Mouse (Mus musculus): Measurements from ENCODE around the gene Slc4a1.

Gene Slc4a1

DNA sequence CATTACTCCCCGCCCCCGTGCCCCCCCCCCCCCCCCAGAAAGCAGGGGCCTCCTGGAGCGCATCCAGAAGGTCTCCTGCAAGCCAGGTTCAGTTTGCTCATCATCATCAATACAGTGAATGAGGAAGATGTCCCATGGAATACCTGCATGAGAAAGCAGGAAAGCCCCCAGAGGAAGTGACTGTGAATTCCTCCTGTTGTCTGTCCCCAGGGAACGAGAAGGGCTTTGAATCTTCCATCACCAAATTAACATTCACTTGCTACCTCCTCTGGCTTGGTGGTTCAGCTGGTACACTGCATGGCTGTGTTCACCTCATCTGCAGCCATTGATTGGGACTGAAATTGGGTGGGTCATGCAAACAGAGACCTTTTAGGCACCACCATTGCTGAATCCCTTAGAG lies 19.1 kb upstream of the Slc4a1 start:
- TF ChIP-seq GATA4 (IDR thresholded peaks at IDR 0.05; ENCODE audit: insufficient replicate concordance, low read length) = no peak

DNA sequence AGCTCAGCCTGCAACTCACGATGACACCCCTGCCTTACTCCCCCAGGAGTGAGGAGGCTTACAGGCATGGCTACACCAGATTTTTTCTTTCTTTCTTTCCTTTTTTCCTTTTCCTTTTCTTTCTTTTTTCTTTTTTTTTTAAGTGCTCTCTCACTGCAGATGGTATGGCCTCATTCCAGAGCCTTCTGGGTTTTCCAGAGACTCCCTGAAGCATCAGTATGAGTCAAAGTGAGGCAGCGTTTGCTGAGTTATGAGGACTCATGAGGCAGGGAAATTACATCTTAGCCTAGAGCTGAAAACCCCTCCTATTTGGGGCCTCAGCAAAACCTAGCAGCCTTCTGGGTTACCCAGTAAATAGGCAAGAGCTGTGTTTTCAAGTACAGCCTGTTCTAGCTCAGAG lies 18.4 kb upstream of the Slc4a1 start:
- no peak for TF ChIP-seq GATA4 (IDR thresholded peaks at IDR 0.05; ENCODE audit: insufficient replicate concordance, low read length)

DNA sequence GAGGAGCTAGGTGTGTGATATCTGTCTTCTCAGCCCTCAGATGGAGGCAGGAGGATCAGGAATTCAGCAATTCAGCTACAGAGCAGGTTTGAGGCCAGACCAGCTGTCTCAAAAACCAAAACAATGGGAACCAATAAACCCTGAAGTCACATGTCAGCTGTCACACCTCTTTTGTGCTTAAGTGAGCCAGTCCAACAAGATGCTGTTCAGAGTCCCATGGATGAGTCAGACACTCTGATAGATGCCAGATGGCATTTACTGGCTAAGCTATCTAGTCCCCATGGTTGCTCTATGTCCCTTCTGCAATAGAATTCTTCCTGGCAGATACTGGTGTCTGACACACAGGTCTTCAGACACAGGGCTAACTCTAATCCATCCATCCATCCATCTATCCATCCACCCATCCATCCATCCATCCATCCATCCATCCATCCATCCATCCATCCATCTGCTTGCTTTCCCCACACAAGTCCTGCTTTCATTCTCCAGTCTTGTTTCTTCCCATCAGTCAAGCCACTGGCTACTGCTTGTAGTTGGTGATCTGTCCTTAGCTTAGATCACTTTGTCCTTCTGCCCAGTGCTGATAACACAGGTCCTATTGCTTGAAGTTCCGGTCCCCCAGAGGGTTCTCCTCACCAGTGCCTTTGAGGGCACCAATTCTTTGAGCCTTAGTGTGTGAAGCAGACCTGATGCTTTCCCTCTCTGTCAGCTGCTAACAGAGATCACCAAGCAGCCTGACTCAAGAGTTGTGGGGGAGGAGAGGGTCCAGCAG lies 17.5 kb upstream of the Slc4a1 start:
- TF ChIP-seq GATA4 (IDR thresholded peaks at IDR 0.05; ENCODE audit: insufficient replicate concordance, low read length) = no peak

DNA sequence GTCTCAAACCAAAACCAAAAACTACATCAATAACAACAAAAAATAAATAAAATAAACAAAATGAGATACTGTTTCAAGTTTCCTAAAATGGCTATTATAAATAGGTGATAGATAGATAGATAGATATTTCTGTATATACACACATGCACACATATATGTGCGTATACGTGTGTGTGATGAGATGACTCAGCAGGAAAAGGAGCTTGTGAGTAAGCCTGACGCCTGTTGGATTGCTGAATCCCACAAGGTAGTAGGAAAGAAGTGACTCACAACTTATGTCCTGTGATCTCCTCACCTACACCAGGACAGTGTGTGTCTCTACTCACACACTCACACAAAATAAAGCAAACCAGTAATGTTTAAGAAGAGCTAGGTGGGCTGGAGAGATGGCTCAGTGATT lies 16.8 kb upstream of the Slc4a1 start:
- no peak for TF ChIP-seq GATA4 (IDR thresholded peaks at IDR 0.05; ENCODE audit: insufficient replicate concordance, low read length)

DNA sequence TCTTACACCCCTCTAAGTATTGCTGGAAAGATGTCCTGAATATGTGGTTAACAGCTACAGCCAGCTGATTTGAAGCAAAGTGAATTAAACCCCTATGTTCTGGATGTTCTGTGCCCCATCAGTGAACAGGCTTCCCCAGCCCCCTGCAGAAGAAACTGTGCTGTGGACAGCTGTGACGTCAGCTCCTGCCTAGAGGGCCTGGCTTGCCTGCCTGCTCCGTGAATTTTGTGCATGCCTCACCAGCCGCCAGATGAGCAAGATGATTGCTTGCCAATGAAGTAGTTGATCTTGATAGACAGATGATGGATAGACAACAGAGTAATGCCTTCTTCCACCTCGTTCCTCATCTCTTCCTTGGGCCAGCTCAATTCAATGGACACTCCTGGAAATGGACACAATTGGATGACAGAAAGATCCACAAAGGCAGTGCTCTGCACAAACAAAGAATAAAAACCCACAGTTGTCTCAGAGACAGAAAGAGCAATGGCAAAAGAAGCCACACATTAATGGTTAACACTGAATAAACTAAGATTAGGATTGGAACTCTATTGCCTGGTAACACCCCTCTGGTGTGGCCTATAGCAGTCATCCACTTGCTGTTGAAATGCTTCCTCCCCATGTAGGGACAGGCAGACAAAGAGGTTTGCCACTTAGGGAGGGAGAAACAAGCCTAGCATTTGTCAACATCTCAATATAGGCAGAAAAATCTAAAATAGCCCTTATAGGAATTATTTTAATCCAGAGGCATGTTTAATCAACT lies 15.5 kb upstream of the Slc4a1 start:
- no peak; the same call in 1 of the 2 replicates for TF ChIP-seq GATA4 (IDR thresholded peaks at IDR 0.05; ENCODE audit: insufficient replicate concordance, low read length)

DNA sequence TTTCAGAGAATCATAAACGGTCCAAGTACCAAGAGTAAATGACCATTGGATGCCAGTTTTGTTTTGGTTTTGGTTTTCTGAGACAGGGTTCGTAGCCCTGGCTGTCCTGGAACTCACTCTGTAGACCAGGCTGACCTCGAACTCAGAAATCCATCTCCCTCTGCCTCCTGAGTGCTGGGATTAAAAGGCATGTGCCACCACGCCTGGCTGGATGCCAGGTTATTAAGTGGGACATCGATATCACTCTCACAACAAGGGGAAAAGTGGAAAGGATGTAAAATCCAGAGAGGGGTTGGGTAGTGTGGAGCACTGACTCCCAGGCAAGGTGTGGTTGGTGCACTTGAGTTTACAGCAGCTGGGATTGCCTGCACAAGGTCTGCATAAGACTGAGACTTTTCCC lies 14.1 kb upstream of the Slc4a1 start:
- no peak for TF ChIP-seq GATA4 (IDR thresholded peaks at IDR 0.05; ENCODE audit: insufficient replicate concordance, low read length)

DNA sequence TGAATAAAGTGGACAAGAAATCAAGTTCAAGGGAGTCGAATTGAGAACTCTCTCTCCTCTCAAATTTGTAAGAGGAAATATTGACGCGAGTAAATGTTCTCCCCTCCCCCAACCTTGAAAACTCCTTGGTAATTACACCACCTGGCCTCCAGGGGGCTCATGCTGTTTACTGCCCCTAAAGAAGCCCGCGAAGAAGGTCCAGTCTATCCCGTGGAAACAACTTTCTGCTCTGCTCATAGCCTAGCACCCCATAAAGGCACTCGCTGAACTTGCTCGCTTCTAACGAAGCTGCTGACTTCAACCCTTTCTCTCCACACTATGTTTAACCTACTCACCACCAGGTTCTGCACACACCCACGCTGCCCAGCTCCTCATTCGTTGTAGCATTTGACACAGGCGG lies 11.2 kb upstream of the Slc4a1 start:
- TF ChIP-seq GATA4 (IDR thresholded peaks at IDR 0.05; ENCODE audit: insufficient replicate concordance, low read length) = no peak

DNA sequence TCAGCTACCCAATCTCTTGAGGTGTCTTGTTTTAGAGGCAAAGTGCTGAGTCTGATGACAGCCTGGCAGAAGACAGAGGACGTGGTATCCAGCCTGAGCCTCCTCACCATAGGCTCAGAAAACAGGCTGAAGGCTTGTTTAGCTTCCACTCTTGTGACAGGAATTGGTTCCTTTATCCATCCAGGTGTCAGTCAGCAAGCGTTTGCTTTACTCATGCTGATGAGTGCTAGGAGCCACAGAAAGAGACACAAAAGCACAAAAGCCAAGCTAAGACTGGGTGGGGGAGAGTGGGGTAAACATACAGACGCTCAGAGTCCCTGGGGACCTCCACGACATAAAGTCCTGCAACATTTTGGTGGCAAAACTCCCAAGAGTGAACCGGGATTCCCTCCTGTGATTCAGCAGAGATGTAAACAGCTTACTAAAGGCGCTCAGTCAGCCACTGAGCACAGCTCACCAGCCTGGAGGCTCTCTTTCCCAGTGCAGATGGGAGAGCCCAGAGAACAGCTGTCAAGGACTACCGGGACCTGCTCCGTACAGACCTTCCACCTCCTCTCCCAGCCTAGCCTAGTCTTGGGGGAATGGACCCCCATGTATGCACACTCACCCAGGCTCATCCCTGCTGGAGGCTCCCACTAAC lies 10.3 kb upstream of the Slc4a1 start:
- no peak for TF ChIP-seq GATA4 (IDR thresholded peaks at IDR 0.05; ENCODE audit: insufficient replicate concordance, low read length)

DNA sequence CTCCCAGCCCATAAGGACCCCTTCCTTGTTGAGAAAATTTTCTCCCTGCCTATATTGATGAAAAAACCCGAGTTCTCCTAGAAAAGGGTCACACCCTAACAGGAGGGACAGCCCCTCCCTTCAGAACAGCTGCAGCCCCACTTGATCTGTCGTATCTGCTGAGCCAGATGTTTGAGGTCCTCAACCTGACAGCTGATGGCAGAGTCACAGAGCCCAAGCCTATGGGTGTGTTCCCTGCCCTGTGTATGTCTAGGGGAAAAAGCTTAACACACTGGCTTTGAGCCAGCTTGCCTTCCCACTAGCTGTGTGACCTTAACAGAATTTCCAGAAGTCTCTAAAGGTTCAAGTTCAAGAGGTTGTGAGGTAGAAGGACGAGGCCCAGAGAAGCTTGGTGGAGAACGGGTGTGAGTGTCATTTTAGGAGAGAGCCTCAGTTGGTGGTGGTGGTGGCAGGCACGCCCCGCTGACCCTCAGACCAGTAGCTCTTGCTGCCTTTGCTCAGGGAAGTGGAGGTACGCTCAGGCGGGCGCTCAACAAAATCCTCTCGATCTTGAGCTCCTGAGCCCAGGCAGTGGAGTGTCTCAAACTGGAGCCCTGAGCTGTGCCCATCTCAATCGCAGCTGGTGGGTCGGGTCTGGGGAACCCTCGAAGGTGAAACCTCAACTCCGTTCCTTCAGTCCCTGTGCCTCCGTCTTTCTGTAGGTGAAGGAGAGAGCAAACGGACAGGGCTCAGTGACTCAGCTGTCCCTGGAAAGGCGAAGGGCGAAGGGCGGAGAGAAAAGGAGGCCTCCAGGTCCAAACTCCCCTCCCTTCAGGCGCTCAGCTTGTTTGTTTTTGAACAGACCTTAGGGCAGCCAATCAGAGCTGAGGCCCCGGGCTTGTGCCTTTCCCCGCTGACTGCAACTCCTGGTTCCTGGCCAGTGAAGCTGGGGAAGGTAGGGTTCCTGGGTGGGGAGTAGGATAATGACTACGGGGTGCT lies 9.5 kb upstream of the Slc4a1 start:
- TF ChIP-seq GATA4 (IDR thresholded peaks at IDR 0.05; ENCODE audit: insufficient replicate concordance, low read length) = no peak

DNA sequence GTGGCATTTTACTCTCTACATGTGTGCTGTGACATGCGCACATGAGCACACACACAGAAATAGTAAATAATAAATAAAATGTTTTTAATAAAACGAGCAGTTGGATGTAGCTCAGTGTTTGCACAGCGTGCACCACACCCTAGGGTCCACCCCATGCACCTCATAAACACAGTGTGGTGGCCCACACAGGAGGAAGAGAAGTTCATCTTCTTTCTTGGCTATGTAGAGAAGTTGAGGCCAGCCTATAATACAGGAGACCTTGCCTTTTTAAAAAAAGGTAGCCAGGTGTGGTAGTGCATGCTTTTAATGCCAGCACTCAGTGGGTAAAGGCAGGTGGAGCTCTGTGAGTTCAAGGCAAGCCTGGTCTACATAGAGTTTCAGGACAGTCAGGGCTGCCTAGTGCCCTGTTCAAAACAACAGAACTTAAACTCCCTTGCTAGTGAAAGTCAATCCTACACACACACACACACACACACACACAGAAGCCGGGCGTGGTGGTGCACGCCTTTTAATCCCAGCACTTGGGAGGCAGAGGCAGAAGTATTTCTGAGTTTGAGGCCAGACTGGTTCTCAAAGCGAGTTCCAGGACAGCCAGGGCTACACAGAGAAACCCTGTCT lies 8.2 kb upstream of the Slc4a1 start:
- no peak for TF ChIP-seq GATA4 (IDR thresholded peaks at IDR 0.05; ENCODE audit: insufficient replicate concordance, low read length)

DNA sequence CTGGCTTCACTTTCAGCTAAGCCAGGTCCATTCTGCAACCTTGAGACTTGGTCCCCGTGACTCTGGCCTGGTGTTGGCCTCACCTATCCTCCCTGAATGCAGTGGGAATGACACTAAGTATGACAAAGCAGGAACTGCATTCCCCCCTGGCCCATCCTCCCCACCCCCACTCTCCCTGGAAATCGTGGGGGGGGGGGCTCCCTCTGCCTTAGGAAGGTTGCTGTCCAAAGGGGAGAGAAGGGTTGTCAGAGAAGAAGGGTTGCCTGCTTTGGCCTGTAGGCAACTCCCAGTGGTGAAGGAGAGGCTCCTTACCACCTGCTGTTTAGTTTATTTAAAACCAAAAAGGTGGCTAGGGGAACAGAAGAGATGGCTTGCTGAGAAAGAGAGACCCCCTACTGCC lies 7.6 kb upstream of the Slc4a1 start:
- TF ChIP-seq GATA4 (IDR thresholded peaks at IDR 0.05; ENCODE audit: insufficient replicate concordance, low read length) = no peak

DNA sequence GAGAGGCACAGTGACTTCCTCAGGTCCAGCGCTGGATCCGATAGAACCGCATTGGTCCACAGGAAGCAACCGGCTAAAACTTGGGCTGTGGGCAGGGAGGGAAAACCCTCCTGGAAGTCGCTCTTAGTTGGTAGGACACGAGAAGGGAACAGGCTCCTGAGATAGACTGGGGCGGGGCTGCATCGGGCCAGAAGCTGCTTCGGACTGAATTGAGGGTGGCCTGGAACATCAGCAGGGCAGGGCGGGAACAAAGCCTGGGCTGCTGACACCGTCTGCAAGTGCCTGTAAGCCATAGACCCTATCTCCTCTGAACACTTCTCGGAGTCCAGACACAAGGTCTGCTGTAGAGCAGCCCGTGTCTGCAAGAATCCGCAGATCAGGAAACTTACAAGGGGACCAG lies 6.9 kb upstream of the Slc4a1 start:
- no peak for TF ChIP-seq GATA4 (IDR thresholded peaks at IDR 0.05; ENCODE audit: insufficient replicate concordance, low read length)

DNA sequence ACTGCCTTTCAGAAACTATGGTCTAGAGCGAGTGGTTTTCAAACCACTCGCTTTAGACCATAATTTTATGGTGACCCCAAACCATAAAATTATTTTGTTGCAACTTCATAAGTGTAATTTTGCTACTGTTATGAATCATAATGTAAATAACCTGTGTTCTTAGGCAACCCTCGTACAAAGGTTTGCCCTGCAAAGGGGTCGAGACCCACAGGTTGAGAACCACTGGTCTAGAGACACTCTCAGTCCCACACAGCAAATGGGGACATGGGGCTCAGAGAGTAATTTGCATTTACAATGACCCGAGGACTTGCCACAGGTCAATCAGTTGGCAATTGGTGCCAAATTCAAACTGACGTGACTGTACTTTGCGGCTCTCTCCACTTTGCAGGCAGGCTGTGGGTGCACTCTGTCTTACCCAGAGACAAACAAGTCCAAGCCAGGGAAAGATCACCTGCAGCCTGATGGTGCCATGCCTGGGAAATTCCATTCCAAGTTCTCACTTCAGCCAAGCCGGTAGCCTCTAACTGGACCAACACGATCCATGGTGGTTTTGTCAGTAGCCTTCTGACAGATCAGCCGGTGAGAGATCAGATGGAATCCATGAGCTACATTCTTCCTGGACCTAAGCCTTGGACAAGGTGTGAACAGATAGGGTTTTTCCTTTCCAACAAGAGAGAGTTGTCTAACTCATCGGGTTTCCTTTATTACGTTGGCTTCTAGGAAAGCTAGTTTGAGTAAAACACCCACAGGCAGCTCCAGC lies 6.1 kb upstream of the Slc4a1 start:
- no peak for TF ChIP-seq GATA4 (IDR thresholded peaks at IDR 0.05; ENCODE audit: insufficient replicate concordance, low read length)

DNA sequence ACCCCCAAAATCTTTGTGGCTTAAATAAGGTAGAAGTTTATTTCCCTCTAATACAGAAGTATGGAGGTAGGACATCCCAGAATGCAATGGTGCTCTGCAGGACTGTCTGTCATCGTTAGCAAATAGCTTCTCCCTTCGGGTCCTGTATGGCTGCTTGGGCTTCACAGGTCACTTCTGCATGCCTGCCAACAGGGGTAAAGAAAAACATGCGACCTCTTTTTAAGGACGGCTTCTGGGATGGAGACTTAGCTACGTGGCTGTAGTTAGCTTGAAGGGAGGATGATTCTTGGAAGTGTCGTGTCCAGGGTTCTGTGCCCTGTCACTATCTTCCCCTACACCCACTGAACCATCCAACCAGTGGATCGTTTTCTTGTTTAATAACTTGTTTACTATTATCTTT lies 4.3 kb upstream of the Slc4a1 start:
- TF ChIP-seq GATA4 (IDR thresholded peaks at IDR 0.05; ENCODE audit: insufficient replicate concordance, low read length) = no peak

All from liver, adult (tissue).